Mouse (Mus musculus) liver, embryonic 15.5 days (tissue): ENCODE measurements around the gene Tmem106a. TPM values are rescaled to one million over a fixed set of nuclear protein-coding genes. Genes with fewer than 3 reads are reported as not detected.
A peak's percentile ranks its signal among the peaks of the same experiment; 100 is the strongest.
"Not testable (repeated sequence)": the region's sequence is repeated elsewhere in the genome, so short reads cannot be mapped to it uniquely, and the experiment has no call there.

Experiments
- ATAC-seq: fragments of 200-750 bp; cut with Nextera tagmentation; 2 replicates; pipeline ENCODE4 v1.8.0; 2017; ENCODE audit warnings: moderate number of reproducible peaks, mild to moderate bottlenecking, moderate library complexity; ENCODE audit not compliant: insufficient read depth
- H3K27ac ChIP-seq: fragments of 300-500 bp; sonication (generic); replicated peaks from 2 replicates; pipeline ENCODE4 v1.5.1; 2015; ENCODE audit warnings: mild to moderate bottlenecking, inconsistent platforms
- H3K27me3 ChIP-seq: fragments of 300-500 bp; sonication (generic); 2 replicates; pipeline ENCODE4 v1.6.1; 2015; ENCODE audit warnings: mild to moderate bottlenecking, inconsistent platforms
- H3K36me3 ChIP-seq: fragments of 300-500 bp; sonication (generic); replicated peaks from 2 replicates; pipeline ENCODE4 v1.6.1; 2015; ENCODE audit warnings: moderate library complexity, mild to moderate bottlenecking, inconsistent platforms
- H3K4me1 ChIP-seq: fragments of 300-500 bp; sonication (generic); replicated peaks from 2 replicates; pipeline ENCODE4 v1.6.1; 2015; ENCODE audit warnings: inconsistent platforms
- H3K4me2 ChIP-seq: fragments of 300-500 bp; sonication (generic); 2 replicates; pipeline ENCODE4 v1.6.1; 2015; ENCODE audit warnings: moderate library complexity, mild to moderate bottlenecking, inconsistent platforms
- H3K4me3 ChIP-seq: fragments of 300-500 bp; sonication (generic); replicated peaks from 2 replicates; pipeline ENCODE4 v1.5.1; 2015; ENCODE audit warnings: mild to moderate bottlenecking, inconsistent platforms
- H3K9ac ChIP-seq: fragments of 300-500 bp; sonication (generic); 2 replicates; pipeline ENCODE4 v1.6.1; 2015; ENCODE audit warnings: moderate library complexity, mild to moderate bottlenecking, inconsistent platforms
- H3K9me3 ChIP-seq: fragments of 300-500 bp; sonication (generic); replicated peaks from 2 replicates; pipeline ENCODE4 v1.6.1; 2016; ENCODE audit warnings: inconsistent platforms
- WGBS: fragments of 180-500 bp; shearing (Covaris S2); methylation state at CpG from one replicate; pipeline ENCODE4 v1.1.7; 2015; ENCODE audit warnings: mixed read lengths; ENCODE audit not compliant: insufficient replicate concordance; 5-methylcytosine and 5-hydroxymethylcytosine counted together
- polyA plus RNA-seq: library from polyadenylated mRNA; unstranded; fragments of >200 nt; fragmentation: Nextera tagmentation; extraction: Ambion mirVana; gene quantifications from 2 replicates; pipeline ENCODE4 v1.2.1, GENCODE M21; 2015

Tmem106a gene
- polyA plus RNA-seq, 1 experiment from 2014 or later: 7.7 TPM

DNA sequence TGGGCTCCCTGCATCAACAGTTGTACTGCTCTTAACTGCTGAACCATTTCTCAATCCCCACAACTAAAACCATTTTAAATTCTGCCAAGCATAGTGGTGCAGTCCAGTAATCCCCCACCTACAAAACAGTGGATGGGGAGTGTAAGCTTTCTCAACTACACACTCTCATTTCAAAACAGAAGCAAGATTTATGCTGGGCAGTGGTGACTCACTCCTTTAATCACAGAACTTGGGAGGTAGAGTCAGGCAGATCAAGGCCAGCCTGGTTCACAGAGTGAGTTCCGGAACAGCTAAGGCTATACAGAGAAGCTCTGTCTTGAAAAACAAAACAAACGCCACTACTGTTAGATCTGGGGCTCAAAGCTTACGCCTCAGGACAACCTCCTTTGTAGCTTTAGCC is 36.6 kb downstream of the Tmem106a start:
- Histone ChIP-seq H3K4me2 (no peak overlapping the region), H3K36me3 (no peaks in the 10 kb centered on the region), H3K4me1 (peaks cover 48% of the 10 kb centered on the region), H3K4me3 (no peak overlapping the region), H3K27me3 (peaks cover 13% of the 10 kb centered on the region), H3K27ac (no peak overlapping the region), H3K9ac (no peak overlapping the region), H3K9me3 (no peaks in the 10 kb centered on the region)
- 75% methylated on average over 3 of the region's 3 CpGs for WGBS
- ATAC-seq: no peak

DNA sequence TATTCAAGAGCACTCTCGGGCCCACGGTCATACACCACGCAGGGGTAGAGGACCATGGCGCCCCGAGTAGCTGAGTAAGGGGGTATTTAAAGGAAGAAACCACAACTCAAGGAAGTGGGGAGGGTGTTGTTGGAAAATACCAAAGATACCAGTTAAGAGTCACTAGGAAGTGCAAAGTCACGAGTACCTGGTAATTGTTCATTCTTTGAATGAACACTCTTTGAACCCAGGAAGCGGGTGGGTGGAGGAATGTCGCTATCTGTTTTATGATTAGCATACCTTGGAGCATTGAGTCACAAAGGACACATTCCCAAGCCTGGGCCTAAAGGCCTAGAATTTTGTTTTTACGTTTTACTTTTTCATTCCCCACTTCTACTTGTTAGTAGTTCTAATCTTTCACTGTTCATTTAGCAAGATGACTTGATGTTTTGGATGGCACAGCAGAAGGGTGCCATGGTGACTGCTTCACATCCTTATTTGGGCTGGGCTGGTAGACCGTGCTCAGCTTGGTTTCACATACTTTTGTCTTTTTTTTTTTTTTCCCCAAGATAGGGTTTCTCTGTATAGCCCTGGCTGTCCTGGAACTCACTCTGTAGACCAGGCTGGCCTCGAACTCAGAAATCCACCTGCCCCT is 38.1 kb downstream of the Tmem106a start:
- WGBS: 64% methylated on average over 11 of the region's 11 CpGs
- Histone ChIP-seq H3K27me3 (peaks cover 13% of the 10 kb centered on the region), H3K4me1 (peaks cover 35% of the 10 kb centered on the region)
- not testable (repeated sequence) for H3K9ac ChIP-seq, ATAC-seq, H3K4me3 ChIP-seq, H3K9me3 ChIP-seq, H3K36me3 ChIP-seq, H3K27ac ChIP-seq, H3K4me2 ChIP-seq

DNA sequence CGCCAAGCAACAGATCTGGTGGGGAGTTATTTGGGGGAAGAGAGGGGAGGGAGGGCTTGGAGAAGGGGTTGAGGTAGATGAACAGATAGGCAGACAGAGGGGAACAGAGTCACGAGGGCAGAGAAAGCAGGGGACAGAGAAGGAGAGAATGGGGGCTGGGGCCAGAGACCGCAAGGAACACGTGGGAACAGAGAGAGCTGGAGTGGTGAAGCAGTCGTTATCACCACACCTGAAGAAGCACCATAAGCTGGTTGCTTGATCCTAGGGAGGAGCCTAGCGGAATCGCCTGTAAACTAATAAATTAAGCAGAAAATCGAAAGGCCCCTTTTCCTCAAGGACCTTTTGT is 44.6 kb downstream of the Tmem106a start:
- H3K27me3 ChIP-seq: no peaks in the 10 kb centered on the region
- peaks cover 26% of the 10 kb centered on the region for H3K4me1 ChIP-seq
- peak overlapping the region; percentile 72 for H3K9ac ChIP-seq
- peak overlapping the region; percentile 99 for H3K27ac ChIP-seq
- peak overlapping the region; percentile 66 for H3K4me3 ChIP-seq
- WGBS: 4% methylated on average over 8 of the region's 8 CpGs
- peak; percentile 9 for ATAC-seq
- H3K9me3 ChIP-seq: no peaks in the 10 kb centered on the region
- peak overlapping the region; percentile 92 for H3K4me2 ChIP-seq
- no peaks in the 10 kb centered on the region for H3K36me3 ChIP-seq

DNA sequence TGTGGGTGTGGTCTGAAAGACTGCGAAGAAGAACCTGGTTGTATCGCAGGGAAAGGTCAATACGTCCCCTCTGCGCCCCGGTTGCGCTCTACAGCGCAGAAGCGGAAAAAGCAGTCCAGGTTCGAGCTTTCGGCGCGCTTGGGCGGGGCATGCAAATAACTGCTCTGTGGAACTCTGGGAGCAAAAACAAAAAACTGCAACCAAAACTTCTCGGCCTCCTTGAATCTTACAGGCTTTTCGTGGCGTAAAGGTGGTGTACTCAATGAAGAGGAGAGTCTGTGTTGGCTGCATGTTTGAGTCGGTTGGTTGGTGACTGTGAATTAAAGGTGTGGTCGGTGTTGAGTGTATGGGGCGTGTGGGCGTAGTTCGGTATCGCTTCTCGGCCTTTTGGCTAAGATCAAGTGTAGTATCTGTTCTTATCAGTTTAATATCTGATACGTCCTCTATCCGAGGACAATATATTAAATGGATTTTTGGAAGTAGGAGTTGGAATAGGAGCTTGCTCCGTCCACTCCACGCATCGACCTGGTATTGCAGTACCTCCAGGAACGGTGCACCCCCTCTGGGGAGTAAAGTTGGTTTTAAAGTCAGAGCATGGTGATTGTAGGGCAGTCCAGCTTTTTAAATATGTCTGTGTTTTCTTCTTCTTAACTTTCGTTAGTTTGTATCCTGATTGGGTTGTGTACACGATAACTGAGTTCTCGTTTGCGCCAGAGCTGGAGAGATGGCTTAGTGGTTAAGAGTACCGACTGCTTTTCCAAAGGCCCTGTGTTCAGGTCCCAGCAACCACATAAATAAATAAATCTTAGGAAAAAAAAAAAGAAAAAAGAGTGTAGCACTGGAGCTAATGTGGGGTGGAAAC is 45.2 kb downstream of the Tmem106a start, which contains the start of gene Rdm1:
TSS of gene Rdm1 (plus strand) at position 201 of the 862 bp plus-strand sequence.
- under 1% methylated on average over 34 of the region's 34 CpGs for WGBS
- Histone ChIP-seq H3K27me3 (no peaks in the 10 kb centered on the region), H3K9ac (peak within 1 kb of the TSS; percentile 72), H3K36me3 (no peaks in the 10 kb centered on the region), H3K4me3 (peak within 1 kb of the TSS; percentile 66), H3K9me3 (no peaks in the 10 kb centered on the region), H3K4me1 (peaks cover 26% of the 10 kb centered on the region), H3K27ac (peak within 1 kb of the TSS; percentile 99), H3K4me2 (peak within 1 kb of the TSS; percentile 92)
- ATAC-seq: peak; percentile 91

DNA sequence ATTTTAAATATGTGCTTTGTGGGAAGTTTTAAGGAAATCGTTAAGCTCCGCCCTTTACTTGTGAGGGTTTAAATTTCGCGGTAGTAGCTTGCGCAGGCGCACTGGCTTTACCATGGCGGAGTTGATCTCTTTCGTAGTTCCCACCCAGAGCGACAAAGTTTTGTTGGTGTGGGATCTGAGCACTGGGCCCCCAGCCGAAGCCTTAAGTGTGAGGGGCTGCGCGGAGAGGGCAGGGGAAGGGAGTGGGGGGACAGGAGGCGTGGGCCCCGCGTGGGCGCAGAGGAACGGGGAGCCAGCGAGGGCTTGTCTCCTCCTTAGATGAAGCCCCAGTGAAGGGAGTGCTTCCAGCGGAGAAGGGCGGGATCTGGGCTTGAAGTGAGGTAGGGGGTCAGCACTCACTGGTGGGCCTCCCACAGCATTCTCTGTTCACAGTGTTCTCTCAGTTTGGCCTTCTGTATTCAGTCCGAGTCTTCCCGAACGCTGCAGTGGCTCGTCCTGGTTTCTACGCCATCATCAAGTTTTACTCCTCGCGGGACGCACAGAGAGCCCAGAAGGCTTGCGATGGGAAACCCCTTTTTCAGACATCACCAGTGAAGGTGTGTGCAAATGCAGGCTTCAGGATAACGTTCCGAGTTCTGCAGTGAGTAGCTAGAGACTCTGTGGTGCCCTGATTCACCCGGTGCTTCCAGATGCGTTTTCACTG is 46.0 kb downstream of the Tmem106a start:
- Histone ChIP-seq H3K27me3 (no peaks in the 10 kb centered on the region), H3K4me3 (peak overlapping the region; percentile 66), H3K9ac (peak overlapping the region; percentile 72), H3K4me2 (peak overlapping the region; percentile 92), H3K4me1 (peaks cover 26% of the 10 kb centered on the region), H3K36me3 (0 out of 2 replicates have a peak, but pooled peaks cover 2% of the 10 kb centered on the region), H3K9me3 (no peaks in the 10 kb centered on the region), H3K27ac (peak overlapping the region; percentile 99)
- no peak; the same call in 1 of the 2 replicates for ATAC-seq
- WGBS: under 1% methylated on average over 33 of the region's 33 CpGs

DNA sequence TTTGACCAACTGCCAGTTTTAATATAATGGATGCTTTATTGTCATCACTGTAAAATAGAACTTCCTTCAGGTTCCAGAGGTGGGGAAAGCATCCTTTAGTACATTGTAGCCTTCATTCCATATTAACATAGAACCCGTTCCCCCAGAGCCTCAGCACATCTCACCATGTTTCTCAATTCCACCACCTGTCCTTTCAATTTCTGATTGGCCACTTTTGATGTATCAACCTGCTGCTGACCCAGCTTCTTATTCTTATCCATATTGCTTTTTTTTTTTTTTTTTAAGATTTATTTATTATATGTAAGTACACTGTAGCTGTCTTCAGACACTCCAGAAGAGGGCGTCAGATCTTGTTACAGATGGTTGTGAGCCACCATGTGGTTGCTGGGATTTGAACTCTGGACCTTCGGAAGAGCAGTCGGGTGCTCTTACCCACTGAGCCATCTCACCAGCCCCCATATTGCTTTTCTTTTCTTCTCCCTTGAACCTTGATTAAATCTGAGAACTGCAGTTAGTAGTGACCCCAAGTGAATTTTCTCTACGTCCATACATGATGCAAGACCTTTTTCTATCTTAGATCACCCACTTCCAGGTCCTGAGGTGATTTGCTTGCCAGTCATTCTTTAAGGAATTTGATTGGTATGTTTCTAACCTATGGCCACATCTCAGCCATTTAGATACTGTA is 46.8 kb downstream of the Tmem106a start:
- H3K27ac ChIP-seq: peak overlapping the region; percentile 99; the same call in 1 of the 2 replicates
- H3K9ac ChIP-seq, ATAC-seq, H3K27me3 ChIP-seq, H3K36me3 ChIP-seq, H3K9me3 ChIP-seq: not testable (repeated sequence)
- peaks cover 26% of the 10 kb centered on the region for H3K4me1 ChIP-seq
- peak overlapping the region; percentile 66 for H3K4me3 ChIP-seq
- 58% methylated on average over 5 of the region's 5 CpGs for WGBS
- peak overlapping the region; percentile 92 for H3K4me2 ChIP-seq

DNA sequence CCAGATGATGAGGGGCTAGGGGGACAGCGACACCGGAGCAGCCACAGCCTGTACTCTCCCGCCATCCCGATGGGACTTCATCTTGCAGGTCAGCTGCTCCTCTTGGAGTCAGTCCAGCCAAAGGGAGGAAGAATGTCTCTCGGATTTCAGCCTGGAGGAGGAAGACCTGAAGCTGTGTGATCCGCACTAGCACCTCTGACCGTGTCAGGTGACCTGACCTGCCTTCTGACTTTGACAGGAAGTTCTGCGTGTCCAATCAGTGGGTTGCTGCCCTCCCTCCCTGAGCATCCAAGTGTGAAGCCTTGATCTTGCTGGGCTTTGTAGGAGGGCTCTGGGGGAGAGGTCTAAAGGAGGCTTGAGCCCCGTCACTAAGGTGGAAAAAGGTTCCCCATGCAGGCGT is 53.6 kb downstream of the Tmem106a start:
- 72% methylated on average over 10 of the region's 10 CpGs for WGBS
- Histone ChIP-seq H3K9ac (no peak overlapping the region), H3K27ac (no peak overlapping the region), H3K4me1 (peaks cover under 1% of the 10 kb centered on the region; the same call in 1 of the 2 replicates), H3K27me3 (peaks cover 11% of the 10 kb centered on the region), H3K36me3 (0 out of 2 replicates have a peak, but pooled peaks cover 3% of the 10 kb centered on the region), H3K9me3 (no peaks in the 10 kb centered on the region), H3K4me2 (no peak overlapping the region), H3K4me3 (no peak overlapping the region)
- ATAC-seq: no peak

DNA sequence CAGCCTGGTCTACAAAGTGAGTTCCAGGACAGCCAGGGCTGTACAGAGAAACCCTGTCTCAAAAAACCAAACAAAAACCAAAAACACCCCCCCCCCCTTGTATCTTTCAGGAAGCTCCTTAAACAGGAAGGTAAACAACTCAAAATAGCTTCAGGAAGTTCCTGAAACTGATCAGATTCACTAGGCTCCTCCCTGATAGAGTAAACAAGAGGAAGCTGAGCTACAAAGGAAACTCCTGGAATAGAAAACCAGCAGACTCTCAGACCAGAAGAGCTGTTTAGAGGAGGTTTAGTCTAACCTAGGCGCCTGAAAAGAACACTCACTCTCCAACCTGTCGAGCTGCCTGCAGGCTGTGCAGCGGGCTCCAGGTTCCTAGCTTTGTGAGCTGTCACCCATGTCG is 57.7 kb downstream of the Tmem106a start:
- H3K9ac ChIP-seq: no peak overlapping the region
- peaks cover 24% of the 10 kb centered on the region for H3K4me1 ChIP-seq
- H3K27ac ChIP-seq: no peak overlapping the region
- H3K27me3 ChIP-seq: peaks cover 11% of the 10 kb centered on the region
- WGBS: 73% methylated on average over 4 of the region's 4 CpGs
- no peak overlapping the region for H3K4me3 ChIP-seq
- H3K9me3 ChIP-seq: no peaks in the 10 kb centered on the region
- no peak overlapping the region for H3K4me2 ChIP-seq
- H3K36me3 ChIP-seq: no peaks in the 10 kb centered on the region
- no peak for ATAC-seq

DNA sequence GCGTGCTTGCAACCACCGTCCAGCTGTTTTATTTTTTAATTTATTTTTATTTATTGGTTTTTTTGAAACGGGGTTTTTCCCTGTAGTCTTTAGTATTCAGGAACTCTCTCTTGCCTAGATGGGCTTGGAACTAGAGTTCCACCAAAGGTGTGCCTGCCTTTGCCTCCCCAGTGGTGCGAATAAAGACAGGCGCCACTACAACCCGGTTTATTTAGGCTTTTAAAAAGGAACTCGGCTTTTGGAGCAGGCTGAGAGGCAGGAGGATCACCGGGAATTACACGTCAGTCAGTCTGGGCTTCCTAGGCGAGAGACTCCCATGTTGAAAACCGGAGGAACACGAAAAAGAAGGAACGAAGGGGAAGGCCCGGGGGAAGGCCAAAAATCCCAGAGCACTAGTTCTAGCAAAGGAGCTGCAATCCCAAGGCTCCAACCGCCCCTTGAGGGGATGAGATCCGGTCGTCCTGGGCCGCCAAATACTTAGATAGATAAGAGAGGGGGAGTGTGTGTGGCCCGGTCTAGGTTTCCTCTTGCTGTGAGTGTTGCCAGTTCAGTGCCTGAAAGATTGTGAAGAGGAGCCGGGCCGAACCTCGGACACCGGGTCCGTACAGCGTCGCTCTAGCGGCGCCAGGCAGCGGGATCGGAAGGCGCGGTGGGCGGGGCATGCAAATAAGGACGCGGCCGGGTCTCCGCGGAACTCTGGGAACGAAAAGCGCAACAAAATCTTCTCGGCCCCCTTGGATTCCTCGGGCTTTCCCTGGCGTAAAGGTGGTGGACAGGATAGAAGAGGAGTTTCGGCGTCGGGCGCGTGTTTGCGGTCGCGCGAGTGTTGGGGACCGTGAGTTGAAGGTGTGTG is 59.0 kb downstream of the Tmem106a start:
- peaks cover 11% of the 10 kb centered on the region for H3K27me3 ChIP-seq
- peak overlapping the region; percentile 52 for H3K4me3 ChIP-seq
- H3K4me1 ChIP-seq: peaks cover 27% of the 10 kb centered on the region
- not testable (repeated sequence) for H3K36me3 ChIP-seq, H3K9me3 ChIP-seq
- H3K9ac ChIP-seq: peak overlapping the region; percentile 46; the same call in 1 of the 2 replicates
- 4% methylated on average over 53 of the region's 53 CpGs for WGBS
- peak; percentile 37 for ATAC-seq
- H3K27ac ChIP-seq: peak overlapping the region; percentile 70
- H3K4me2 ChIP-seq: peak overlapping the region; percentile 75
